Mouse (Mus musculus) heart, adult 8-10 months (tissue): ENCODE data around the gene Vmn2r19. TPM values are rescaled to one million over a fixed set of nuclear protein-coding genes. Genes with fewer than 3 reads are reported as not detected.

Experiments used
- total RNA-seq, 4 experiments: library from RNA; stranded (reverse); gene quantifications; 2 replicates each; pipeline ENCODE4 v1.2.4; 2022

The Vmn2r19 gene
- total RNA-seq, 4 experiments from 2014 or later, result not detected

Other genes starting within 250 kb of the Vmn2r19 start
- gene Clec4a2, start 201.9 kb upstream of the Vmn2r19 start, total RNA-seq, result 1 to 10 TPM; 1.0 to 2.3 (median 1.4) TPM
- gene Clec4b2, start 135.4 kb upstream of the Vmn2r19 start, total RNA-seq, result not detected
- gene Clec4n, start 78.5 kb upstream of the Vmn2r19 start, total RNA-seq, result 1 to 10 TPM in 2 of 4 experiments, under 1 TPM in 2; 0.44 to 1.5 (median 0.86) TPM
- 1 to 10 TPM in 1 of 4 experiments, under 1 TPM in 2, not detected in 1; 0.59 to 1.2 (median 0.84) TPM for gene Clec4d, start 46.2 kb upstream of the Vmn2r19 start, total RNA-seq
- 1 to 10 TPM in 1 of 4 experiments, under 1 TPM in 1, not detected in 2; 0.28 to 2.6 TPM for gene Clec4e, start 18.5 kb upstream of the Vmn2r19 start, total RNA-seq
- gene Vmn2r20, start 109.8 kb downstream of the Vmn2r19 start, total RNA-seq, result not detected
- not detected for gene Vmn2r21, start 225.1 kb downstream of the Vmn2r19 start, total RNA-seq